Mouse (Mus musculus): ENCODE data around the gene Dock2. TPM values are rescaled to one million over a fixed set of nuclear protein-coding genes. Genes with fewer than 3 reads are reported as not detected.
"Not testable (repeated sequence)": the region's sequence is repeated elsewhere in the genome, so short reads cannot be mapped to it uniquely, and the experiment has no call there.

Dock2 gene
- total and polyA plus RNA-seq, 2 experiments from 2014 or later = 0.57 to 1.6 TPM

GRCm38 (mm10) chr11:34814319-34814718, 30.6 kb upstream of the Dock2 start:
- Histone ChIP-seq H3K9me3 (ENCODE audit: low read length) (no peaks in the 10 kb centered on the region), H3K4me2 (ENCODE audit: low read depth, low read length, poor library complexity, severe bottlenecking) (no peak overlapping the region), H3K36me3 (ENCODE audit: insufficient read depth, low read length) (no peaks in the 10 kb centered on the region), H3K27me3 (ENCODE audit: insufficient read depth, low read length) (no peaks in the 10 kb centered on the region), H3K4me3 (ENCODE audit: low read depth, low read length) (no peak overlapping the region), H3K4me1 (ENCODE audit: insufficient read depth, low read length) (no peaks in the 10 kb centered on the region), H3K9ac (replicated peaks; ENCODE audit: low read length, poor library complexity, severe bottlenecking) (no peak overlapping the region), H3K27ac (ENCODE audit: low read depth, low read length) (no peak overlapping the region)
- no peak for ATAC-seq (ENCODE audit: low FRiP score)
- no peak for DNase-seq (ENCODE audit: low spot score)
- WGBS = 83% methylated on average over 6 of the region's 6 CpGs
- no peak for TF ChIP-seq CTCF (IDR thresholded peaks at IDR 0.05)

- not testable (repeated sequence) for H3K27ac ChIP-seq (ENCODE audit: low read depth, low read length); ATAC-seq (ENCODE audit: low FRiP score); H3K9me3 ChIP-seq (ENCODE audit: low read length); H3K9ac ChIP-seq (replicated peaks; ENCODE audit: low read length, poor library complexity, severe bottlenecking); H3K27me3 ChIP-seq (ENCODE audit: insufficient read depth, low read length); H3K36me3 ChIP-seq (ENCODE audit: insufficient read depth, low read length); H3K4me2 ChIP-seq (ENCODE audit: low read depth, low read length, poor library complexity, severe bottlenecking); H3K4me3 ChIP-seq (ENCODE audit: low read depth, low read length); H3K4me1 ChIP-seq (ENCODE audit: insufficient read depth, low read length)
- peak; percentile 8 for DNase-seq (ENCODE audit: low spot score)
- 77% methylated on average over 4 of the region's 4 CpGs for WGBS
Measured at GRCm38 (mm10) chr11:34805026-34805425, 21.3 kb upstream of the Dock2 start.

DNA sequence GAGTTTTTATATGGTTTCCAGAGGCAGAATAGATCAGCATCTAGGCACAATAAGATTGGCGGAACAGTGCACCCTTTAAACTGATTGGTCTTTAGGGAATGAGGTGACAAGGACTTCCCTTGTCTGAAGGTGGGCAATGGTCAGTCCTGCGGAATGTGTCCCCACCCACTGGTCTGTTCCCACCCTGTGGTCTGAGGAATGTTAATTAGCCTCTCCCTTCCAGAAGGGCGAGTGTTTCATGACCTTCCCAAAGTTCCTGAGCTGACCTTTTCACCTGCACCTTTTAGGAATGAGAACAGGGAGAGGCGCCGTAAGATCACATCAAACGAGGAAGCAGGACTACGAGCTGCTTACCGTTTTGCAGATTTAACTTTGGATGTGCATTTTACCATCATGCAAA, 14.4 kb upstream of the Dock2 start:
- not testable (repeated sequence) for DNase-seq (ENCODE audit: low spot score); ATAC-seq (ENCODE audit: low FRiP score)

DNA sequence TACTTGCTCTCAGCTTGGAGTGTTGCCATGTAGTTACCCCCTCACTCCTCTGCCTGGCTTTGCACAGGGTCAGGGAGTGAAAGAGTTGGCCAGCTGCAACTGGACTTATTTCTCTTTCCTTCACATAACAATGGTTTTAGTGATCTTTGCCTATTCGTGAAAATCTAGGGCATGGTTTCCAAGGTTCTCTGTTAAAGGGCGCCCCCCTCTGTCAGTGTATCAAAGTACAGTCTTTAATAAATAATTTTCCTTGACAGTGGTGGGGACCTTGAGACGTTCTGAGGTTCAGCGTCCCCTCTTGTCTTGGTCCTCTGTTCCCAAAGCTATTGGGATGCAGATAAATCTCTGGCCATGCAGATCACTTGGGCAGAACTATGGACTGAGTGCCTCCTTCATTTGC, 12.4 kb upstream of the Dock2 start:
- no peak overlapping the region for H3K9ac ChIP-seq (replicated peaks; ENCODE audit: low read length, poor library complexity, severe bottlenecking)
- no peak overlapping the region for H3K27ac ChIP-seq (ENCODE audit: low read depth, low read length)
- H3K4me2 ChIP-seq (ENCODE audit: low read depth, low read length, poor library complexity, severe bottlenecking) = no peak overlapping the region
- H3K4me1 ChIP-seq (ENCODE audit: insufficient read depth, low read length) = no peaks in the 10 kb centered on the region
- no peaks in the 10 kb centered on the region for H3K36me3 ChIP-seq (ENCODE audit: insufficient read depth, low read length)
- no peaks in the 10 kb centered on the region for H3K9me3 ChIP-seq (ENCODE audit: low read length)
- H3K4me3 ChIP-seq (ENCODE audit: low read depth, low read length) = no peak overlapping the region
- TF ChIP-seq CTCF (IDR thresholded peaks at IDR 0.05) = peak; percentile 35; the same call in 1 of the 2 replicates
- 29% methylated on average over 4 of the region's 4 CpGs for WGBS
- ATAC-seq (ENCODE audit: low FRiP score) (no peak), DNase-seq (ENCODE audit: low spot score) (no peak)
- H3K27me3 ChIP-seq (ENCODE audit: insufficient read depth, low read length) = no peaks in the 10 kb centered on the region

More for the DNA sequence above, 14.4 kb upstream of the Dock2 start:
- H3K27ac ChIP-seq (ENCODE audit: low read depth, low read length); H3K4me2 ChIP-seq (ENCODE audit: low read depth, low read length, poor library complexity, severe bottlenecking); H3K4me1 ChIP-seq (ENCODE audit: insufficient read depth, low read length); H3K9me3 ChIP-seq (ENCODE audit: low read length); H3K36me3 ChIP-seq (ENCODE audit: insufficient read depth, low read length); H3K9ac ChIP-seq (replicated peaks; ENCODE audit: low read length, poor library complexity, severe bottlenecking); H3K4me3 ChIP-seq (ENCODE audit: low read depth, low read length); H3K27me3 ChIP-seq (ENCODE audit: insufficient read depth, low read length): not testable (repeated sequence)
- 80% methylated on average over 8 of the region's 8 CpGs for WGBS

DNA sequence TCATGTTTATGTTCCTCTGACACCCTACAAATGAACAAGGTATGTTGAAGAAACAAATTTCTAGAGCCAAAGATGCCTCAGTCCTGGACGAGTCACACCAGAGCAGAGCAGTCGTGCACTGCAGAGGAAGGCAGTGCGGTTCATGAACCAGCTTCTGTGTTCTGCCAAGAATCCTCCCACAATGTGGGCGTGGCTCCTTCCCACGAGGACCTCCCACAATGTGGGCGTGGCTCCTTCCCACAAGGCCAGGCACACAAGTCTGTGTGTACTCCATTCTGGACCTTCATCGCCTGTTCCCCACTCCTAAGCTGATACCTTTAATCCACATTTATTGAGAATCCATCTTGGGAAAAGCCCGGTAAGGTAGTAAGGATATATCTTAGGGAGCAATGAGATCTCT, 8.2 kb upstream of the Dock2 start:
- ATAC-seq (ENCODE audit: low FRiP score) (no peak), DNase-seq (ENCODE audit: low spot score) (no peak)
- H3K36me3 ChIP-seq (ENCODE audit: insufficient read depth, low read length) = no peaks in the 10 kb centered on the region
- no peaks in the 10 kb centered on the region for H3K9me3 ChIP-seq (ENCODE audit: low read length)
- H3K4me2 ChIP-seq (ENCODE audit: low read depth, low read length, poor library complexity, severe bottlenecking) = no peak overlapping the region
- TF ChIP-seq CTCF (IDR thresholded peaks at IDR 0.05) = no peak
- no peak overlapping the region for H3K27ac ChIP-seq (ENCODE audit: low read depth, low read length)
- H3K4me1 ChIP-seq (ENCODE audit: insufficient read depth, low read length) = no peaks in the 10 kb centered on the region
- H3K27me3 ChIP-seq (ENCODE audit: insufficient read depth, low read length) = no peaks in the 10 kb centered on the region
- no peak overlapping the region for H3K9ac ChIP-seq (replicated peaks; ENCODE audit: low read length, poor library complexity, severe bottlenecking)
- WGBS = 73% methylated on average over 8 of the region's 8 CpGs
- H3K4me3 ChIP-seq (ENCODE audit: low read depth, low read length) = no peak overlapping the region

DNA sequence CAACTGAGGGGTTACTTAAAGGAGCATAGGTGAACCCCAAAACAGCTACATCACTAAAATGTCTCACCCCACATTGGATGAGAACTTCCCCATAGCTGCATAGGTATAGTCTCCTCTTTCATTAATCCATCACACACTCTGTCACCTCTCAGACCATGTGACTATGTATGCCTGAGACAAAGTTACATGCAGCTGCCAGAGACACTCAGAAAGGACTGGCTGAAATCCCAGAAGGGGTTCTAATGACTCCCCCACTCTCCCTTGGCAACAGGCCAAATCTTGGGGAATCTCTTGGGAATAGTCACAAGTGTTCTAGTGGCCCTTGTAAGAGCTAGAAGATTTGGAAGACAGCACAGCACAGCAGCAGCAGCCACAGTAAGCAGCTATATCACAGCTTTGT, 1.2 kb upstream of the Dock2 start:
- H3K27me3 ChIP-seq (ENCODE audit: insufficient read depth, low read length) = no peaks in the 10 kb centered on the region
- no peak for TF ChIP-seq CTCF (IDR thresholded peaks at IDR 0.05)
- ATAC-seq (ENCODE audit: low FRiP score) (no peak), DNase-seq (ENCODE audit: low spot score) (peak; percentile 2)
- no peaks in the 10 kb centered on the region for H3K36me3 ChIP-seq (ENCODE audit: insufficient read depth, low read length)
- no peaks in the 10 kb centered on the region for H3K4me1 ChIP-seq (ENCODE audit: insufficient read depth, low read length)
- H3K4me2 ChIP-seq (ENCODE audit: low read depth, low read length, poor library complexity, severe bottlenecking) = no peak overlapping the region
- H3K9me3 ChIP-seq (ENCODE audit: low read length) = no peaks in the 10 kb centered on the region
- H3K9ac ChIP-seq (replicated peaks; ENCODE audit: low read length, poor library complexity, severe bottlenecking) = no peak overlapping the region
- H3K4me3 ChIP-seq (ENCODE audit: low read depth, low read length) = no peak overlapping the region
- H3K27ac ChIP-seq (ENCODE audit: low read depth, low read length) = no peak overlapping the region

All from midbrain, postnatal 0 days (tissue).